Mouse (Mus musculus): ENCODE data around the gene Fbxl2. TPM values are rescaled to one million over a fixed set of nuclear protein-coding genes. Genes with fewer than 3 reads are reported as not detected.

Fbxl2 gene
- polyA plus RNA-seq, 1 experiment from 2014 or later, result 3.6 TPM

DNA sequence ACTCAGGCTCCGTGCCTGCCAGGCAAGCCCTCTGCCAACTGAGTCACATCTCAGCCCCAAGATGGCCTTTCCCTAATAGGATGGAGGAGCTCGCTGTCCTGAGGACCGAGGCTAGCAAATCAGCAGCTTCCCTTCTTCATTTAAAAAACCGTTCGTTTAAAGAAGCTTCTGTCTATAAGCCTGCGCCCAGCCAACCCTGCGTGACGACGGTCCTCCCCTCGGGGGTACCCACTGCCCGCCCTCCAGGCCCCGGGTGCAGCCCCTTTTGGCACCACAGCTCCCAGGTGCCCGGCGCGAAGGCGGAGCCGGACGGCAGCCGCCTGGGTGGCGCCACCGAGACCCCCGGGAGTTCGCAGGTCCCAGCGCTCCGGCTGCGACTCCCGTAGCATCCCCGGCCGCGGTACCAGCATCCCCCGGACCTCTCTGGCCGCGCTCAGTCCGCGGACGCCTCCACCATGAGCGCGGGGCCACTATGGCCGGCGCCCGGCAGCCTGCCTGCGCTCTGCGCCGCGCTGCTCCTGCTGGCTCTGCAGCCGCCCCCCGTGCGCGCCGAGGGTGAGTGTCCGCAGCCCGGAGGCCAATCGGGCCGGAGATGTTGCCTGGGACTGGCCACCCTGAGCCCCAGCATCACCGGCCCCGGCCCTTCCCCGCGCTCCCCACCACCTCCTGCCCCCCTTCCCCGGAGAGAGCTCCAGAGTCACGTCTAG, 11.3 kb upstream of the Fbxl2 start, which contains the start of gene Susd5:
Gene Susd5 (plus strand): TSS at position 51 of the 707 bp plus-strand sequence.
- H3K9ac ChIP-seq (ENCODE audit: low read length), result peak within 1 kb of the TSS; percentile 53
- WGBS, result 2% methylated on average over 60 of the region's 60 CpGs
- peak; percentile 49 for ATAC-seq (ENCODE audit: low read depth)
- H3K27me3 ChIP-seq (ENCODE audit: control insufficient read depth, insufficient read depth, low read depth, low read length), result peaks cover 28% of the 10 kb centered on the region
- peaks cover 5% of the 10 kb centered on the region; the same call in 1 of the 2 replicates for H3K4me1 ChIP-seq (replicated peaks; ENCODE audit: control insufficient read depth, insufficient read depth, low read length)
- H3K27ac ChIP-seq (ENCODE audit: low read length), result no peak within 1 kb of the TSS
- no peaks in the 10 kb centered on the region for H3K36me3 ChIP-seq (ENCODE audit: control insufficient read depth, insufficient read depth, low read length)
- H3K4me2 ChIP-seq (ENCODE audit: low read depth, low read length), result peak within 1 kb of the TSS; percentile 74
- H3K9me3 ChIP-seq (ENCODE audit: control insufficient read depth, low read length), result no peaks in the 10 kb centered on the region
- peak within 1 kb of the TSS; percentile 49 for H3K4me3 ChIP-seq (ENCODE audit: low read length)

DNA sequence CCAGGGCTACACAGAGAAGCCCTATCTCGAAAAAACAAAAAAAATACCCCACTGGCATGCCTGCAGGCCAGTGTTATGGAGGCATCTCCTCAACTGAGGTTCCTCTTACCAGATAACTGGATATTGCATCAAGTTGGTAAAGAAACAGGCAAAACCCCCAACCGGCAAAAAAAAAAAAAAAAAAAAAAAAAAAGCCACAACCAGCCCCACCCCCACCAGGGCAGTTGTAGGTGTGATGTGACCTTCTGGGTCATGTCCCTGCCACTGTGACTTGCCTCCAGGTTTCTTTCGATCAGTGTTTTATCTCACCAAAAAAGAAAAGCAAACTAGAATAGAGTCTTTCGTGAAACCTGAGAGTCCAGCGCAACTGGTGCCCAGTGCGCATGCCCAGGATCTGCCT, 6.9 kb upstream of the Fbxl2 start:
- Histone ChIP-seq H3K4me2 (ENCODE audit: low read depth, low read length) (no peak overlapping the region), H3K27ac (ENCODE audit: low read length) (no peak overlapping the region), H3K36me3 (ENCODE audit: control insufficient read depth, insufficient read depth, low read length) (no peaks in the 10 kb centered on the region), H3K4me3 (ENCODE audit: low read length) (no peak overlapping the region), H3K9me3 (ENCODE audit: control insufficient read depth, low read length) (no peaks in the 10 kb centered on the region), H3K9ac (ENCODE audit: low read length) (no peak overlapping the region), H3K27me3 (ENCODE audit: control insufficient read depth, insufficient read depth, low read depth, low read length) (peaks cover 22% of the 10 kb centered on the region), H3K4me1 (replicated peaks; ENCODE audit: control insufficient read depth, insufficient read depth, low read length) (peaks cover 5% of the 10 kb centered on the region; the same call in 1 of the 2 replicates)
- ATAC-seq (ENCODE audit: low read depth), result no peak
- 68% methylated on average over 6 of the region's 6 CpGs for WGBS

DNA sequence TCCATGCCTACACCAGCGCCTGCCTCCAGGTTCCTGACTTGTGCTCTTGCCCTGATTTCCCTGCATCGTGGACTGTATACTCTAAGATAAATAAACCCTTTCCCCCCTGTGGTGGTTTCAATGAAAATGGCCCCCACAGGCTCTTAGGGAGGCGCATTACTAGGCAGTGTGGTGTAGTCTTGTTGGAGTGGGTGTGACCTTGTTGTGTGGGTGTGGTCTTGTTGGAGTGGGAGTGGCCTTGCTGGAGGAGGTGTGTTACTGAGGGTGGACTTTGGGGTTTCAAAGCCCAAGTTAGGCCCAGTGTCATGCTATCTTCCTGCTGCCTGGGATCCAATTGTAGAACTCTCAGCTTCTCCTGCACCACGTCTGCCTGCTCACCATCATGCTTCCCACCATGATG, 6.0 kb upstream of the Fbxl2 start:
- WGBS, result 69% methylated on average over 4 of the region's 4 CpGs
- no peak overlapping the region for H3K4me3 ChIP-seq (ENCODE audit: low read length)
- H3K36me3 ChIP-seq (ENCODE audit: control insufficient read depth, insufficient read depth, low read length), result no peaks in the 10 kb centered on the region
- no peak overlapping the region for H3K9ac ChIP-seq (ENCODE audit: low read length)
- no peak overlapping the region for H3K27ac ChIP-seq (ENCODE audit: low read length)
- H3K9me3 ChIP-seq (ENCODE audit: control insufficient read depth, low read length), result no peaks in the 10 kb centered on the region
- no peak for ATAC-seq (ENCODE audit: low read depth)
- no peak overlapping the region for H3K4me2 ChIP-seq (ENCODE audit: low read depth, low read length)
- peaks cover 13% of the 10 kb centered on the region for H3K27me3 ChIP-seq (ENCODE audit: control insufficient read depth, insufficient read depth, low read depth, low read length)
- H3K4me1 ChIP-seq (replicated peaks; ENCODE audit: control insufficient read depth, insufficient read depth, low read length), result no peaks in the 10 kb centered on the region

DNA sequence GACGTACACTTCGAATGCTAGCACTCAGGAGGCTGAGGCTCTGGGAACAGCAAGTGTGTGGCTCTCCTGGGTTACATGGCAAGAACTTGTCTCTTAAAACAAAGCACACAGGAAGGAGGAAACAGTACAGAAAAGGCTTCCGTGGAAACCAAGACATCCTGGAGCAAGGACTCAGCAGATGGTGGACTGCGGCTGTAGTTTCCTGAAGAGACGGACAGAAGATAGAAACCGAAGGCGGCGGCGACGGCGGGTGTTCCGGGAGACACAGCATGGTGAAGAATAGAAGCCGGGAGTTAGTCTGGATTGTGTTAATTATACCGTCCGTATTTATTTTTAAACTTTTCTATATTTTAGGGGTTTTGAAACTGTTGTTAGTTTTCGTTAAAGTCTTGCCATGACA, 4.8 kb upstream of the Fbxl2 start:
- Histone ChIP-seq H3K27ac (ENCODE audit: low read length) (no peak overlapping the region), H3K36me3 (ENCODE audit: control insufficient read depth, insufficient read depth, low read length) (no peaks in the 10 kb centered on the region), H3K4me2 (ENCODE audit: low read depth, low read length) (no peak overlapping the region), H3K27me3 (ENCODE audit: control insufficient read depth, insufficient read depth, low read depth, low read length) (peaks cover 4% of the 10 kb centered on the region; the same call in 1 of the 2 replicates), H3K9ac (ENCODE audit: low read length) (no peak overlapping the region), H3K9me3 (ENCODE audit: control insufficient read depth, low read length) (no peaks in the 10 kb centered on the region), H3K4me3 (ENCODE audit: low read length) (no peak overlapping the region), H3K4me1 (replicated peaks; ENCODE audit: control insufficient read depth, insufficient read depth, low read length) (no peaks in the 10 kb centered on the region)
- WGBS, result 84% methylated on average over 16 of the region's 16 CpGs
- ATAC-seq (ENCODE audit: low read depth), result no peak

DNA sequence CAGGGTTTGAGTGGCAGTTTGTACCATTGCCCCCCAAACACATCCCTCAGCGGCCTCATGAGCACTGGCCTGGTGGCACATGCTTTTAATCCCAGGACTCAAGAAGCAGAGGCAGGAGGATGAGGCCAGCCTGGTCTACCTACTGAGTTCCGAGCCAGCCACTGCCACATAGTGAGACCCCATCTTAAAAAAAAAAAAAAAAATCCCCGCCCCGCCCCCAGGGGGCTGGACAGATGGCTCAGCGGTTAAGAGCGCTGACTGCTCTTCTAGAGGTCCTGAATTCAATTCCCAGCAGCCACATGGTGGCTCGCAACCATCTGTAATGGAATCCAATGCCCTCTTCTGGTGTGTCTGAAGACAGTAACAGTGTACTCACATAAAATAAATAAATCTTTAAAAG, 4.1 kb upstream of the Fbxl2 start:
- Histone ChIP-seq H3K4me1 (replicated peaks; ENCODE audit: control insufficient read depth, insufficient read depth, low read length) (no peaks in the 10 kb centered on the region), H3K9ac (ENCODE audit: low read length) (no peak overlapping the region), H3K9me3 (ENCODE audit: control insufficient read depth, low read length) (no peaks in the 10 kb centered on the region), H3K36me3 (ENCODE audit: control insufficient read depth, insufficient read depth, low read length) (no peaks in the 10 kb centered on the region), H3K4me3 (ENCODE audit: low read length) (no peak overlapping the region), H3K27ac (ENCODE audit: low read length) (no peak overlapping the region), H3K27me3 (ENCODE audit: control insufficient read depth, insufficient read depth, low read depth, low read length) (no peaks in the 10 kb centered on the region), H3K4me2 (ENCODE audit: low read depth, low read length) (no peak overlapping the region)
- 83% methylated on average over 7 of the region's 7 CpGs for WGBS
- ATAC-seq (ENCODE audit: low read depth), result no peak

DNA sequence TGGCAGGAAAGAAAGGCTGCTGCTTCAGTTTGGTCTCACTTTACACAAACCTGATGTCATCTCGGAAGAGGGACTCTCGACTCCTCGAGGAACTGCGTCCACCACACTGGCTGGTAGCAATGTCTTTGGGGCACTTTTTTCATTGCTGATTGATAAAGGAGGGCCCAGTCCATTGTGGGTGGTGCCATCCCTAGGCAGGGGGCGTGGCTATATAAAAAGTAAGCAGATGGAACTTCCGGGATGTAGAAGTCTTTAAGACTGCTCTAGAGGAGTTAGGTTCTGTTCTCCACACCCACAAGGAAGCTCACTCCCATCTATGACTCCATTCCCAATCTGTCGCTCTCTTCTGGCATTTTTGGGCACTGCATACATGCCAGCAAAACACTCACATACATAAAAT, 685 bp upstream of the Fbxl2 start:
- Histone ChIP-seq H3K36me3 (ENCODE audit: control insufficient read depth, insufficient read depth, low read length) (no peaks in the 10 kb centered on the region), H3K27me3 (ENCODE audit: control insufficient read depth, insufficient read depth, low read depth, low read length) (no peaks in the 10 kb centered on the region), H3K9ac (ENCODE audit: low read length) (no peak overlapping the region), H3K4me2 (ENCODE audit: low read depth, low read length) (no peak overlapping the region), H3K4me3 (ENCODE audit: low read length) (no peak overlapping the region), H3K27ac (ENCODE audit: low read length) (no peak overlapping the region), H3K9me3 (ENCODE audit: control insufficient read depth, low read length) (no peaks in the 10 kb centered on the region), H3K4me1 (replicated peaks; ENCODE audit: control insufficient read depth, insufficient read depth, low read length) (0 out of 2 replicates have a peak, but pooled peaks cover 2% of the 10 kb centered on the region)
- ATAC-seq (ENCODE audit: low read depth), result no peak
- 83% methylated on average over 7 of the region's 7 CpGs for WGBS

DNA sequence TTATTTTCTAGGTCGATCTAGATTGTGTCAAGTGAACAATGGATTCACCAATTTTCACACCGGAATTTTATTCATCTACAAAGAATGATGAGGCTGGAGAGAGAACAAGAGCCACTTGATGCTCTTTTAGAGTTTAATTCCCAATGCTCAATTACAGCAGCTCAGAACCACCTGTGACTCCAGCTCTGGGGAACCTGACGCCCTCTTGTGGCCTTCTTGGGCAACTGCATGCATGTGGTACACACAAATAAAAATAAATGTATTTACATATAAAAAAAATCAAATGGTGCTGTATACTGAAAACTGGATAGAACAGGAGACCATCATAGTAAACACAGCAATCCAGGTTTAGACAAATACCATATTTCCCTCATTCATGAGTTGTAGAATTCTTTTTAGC, 1.5 kb downstream of the Fbxl2 start:
- WGBS, result 56% methylated on average over 3 of the region's 3 CpGs
- no peak overlapping the region for H3K4me2 ChIP-seq (ENCODE audit: low read depth, low read length)
- H3K4me3 ChIP-seq (ENCODE audit: low read length), result no peak overlapping the region

DNA sequence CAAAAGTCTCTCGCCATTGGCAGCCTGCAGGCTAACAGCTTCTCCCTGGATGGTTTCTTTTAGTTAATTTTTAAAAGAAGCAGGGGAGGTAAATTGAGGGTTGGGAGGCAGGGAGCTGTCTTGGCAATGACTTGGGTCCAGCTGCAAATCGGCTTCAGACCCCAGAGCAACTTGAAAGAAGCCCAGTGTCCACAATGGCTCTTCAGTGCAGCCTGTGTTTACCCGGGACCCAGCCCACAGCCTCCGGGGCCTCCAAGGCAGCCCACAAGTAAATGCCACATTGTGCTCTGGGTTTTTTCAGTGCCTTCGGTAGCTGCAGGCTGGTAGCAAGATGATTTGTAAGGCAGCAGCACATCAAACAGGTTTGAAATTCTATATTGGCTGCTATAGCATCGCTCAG, 3.5 kb downstream of the Fbxl2 start:
- H3K9ac ChIP-seq (ENCODE audit: low read length), result peak overlapping the region; percentile 10; the same call in 1 of the 2 replicates
- H3K4me3 ChIP-seq (ENCODE audit: low read length), result no peak overlapping the region
- WGBS, result 34% methylated on average over 6 of the region's 6 CpGs
- H3K27me3 ChIP-seq (ENCODE audit: control insufficient read depth, insufficient read depth, low read depth, low read length), result no peaks in the 10 kb centered on the region
- ATAC-seq (ENCODE audit: low read depth), result peak; percentile 56
- 0 out of 2 replicates have a peak, but pooled peaks cover 2% of the 10 kb centered on the region for H3K4me1 ChIP-seq (replicated peaks; ENCODE audit: control insufficient read depth, insufficient read depth, low read length)
- no peaks in the 10 kb centered on the region for H3K36me3 ChIP-seq (ENCODE audit: control insufficient read depth, insufficient read depth, low read length)
- peak overlapping the region; percentile 41 for H3K27ac ChIP-seq (ENCODE audit: low read length)
- no peaks in the 10 kb centered on the region for H3K9me3 ChIP-seq (ENCODE audit: control insufficient read depth, low read length)
- H3K4me2 ChIP-seq (ENCODE audit: low read depth, low read length), result peak overlapping the region; percentile 7; the same call in 1 of the 2 replicates

More for the DNA sequence above, 1.5 kb downstream of the Fbxl2 start:
- H3K27ac ChIP-seq (ENCODE audit: low read length), result no peak overlapping the region
- ATAC-seq (ENCODE audit: low read depth), result no peak
- H3K9me3 ChIP-seq (ENCODE audit: control insufficient read depth, low read length), result no peaks in the 10 kb centered on the region
- no peaks in the 10 kb centered on the region for H3K36me3 ChIP-seq (ENCODE audit: control insufficient read depth, insufficient read depth, low read length)
- no peaks in the 10 kb centered on the region for H3K27me3 ChIP-seq (ENCODE audit: control insufficient read depth, insufficient read depth, low read depth, low read length)
- H3K4me1 ChIP-seq (replicated peaks; ENCODE audit: control insufficient read depth, insufficient read depth, low read length), result 0 out of 2 replicates have a peak, but pooled peaks cover 2% of the 10 kb centered on the region
- H3K9ac ChIP-seq (ENCODE audit: low read length), result no peak overlapping the region

DNA sequence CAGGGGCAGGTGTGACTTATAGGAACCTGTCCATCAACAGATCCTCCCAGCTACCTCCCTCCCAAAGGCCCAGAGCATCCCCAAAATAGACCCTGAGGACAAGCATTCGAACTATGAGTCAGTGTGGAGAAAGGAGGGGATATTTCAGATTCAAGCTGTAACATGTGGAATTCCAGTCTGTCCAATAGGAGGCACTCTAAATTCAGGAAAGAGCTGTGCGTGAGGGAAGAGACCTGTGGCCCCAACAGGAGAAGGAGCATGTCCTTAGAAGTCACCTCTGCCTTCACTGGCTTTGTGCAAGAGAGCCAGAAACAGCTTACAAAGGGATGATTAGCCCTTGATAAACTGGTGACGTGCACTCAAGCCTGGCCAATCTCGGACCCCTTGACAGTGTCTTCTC, 5.0 kb downstream of the Fbxl2 start:
- no peak overlapping the region for H3K9ac ChIP-seq (ENCODE audit: low read length)
- H3K4me3 ChIP-seq (ENCODE audit: low read length), result no peak overlapping the region
- 0 out of 2 replicates have a peak, but pooled peaks cover 2% of the 10 kb centered on the region for H3K4me1 ChIP-seq (replicated peaks; ENCODE audit: control insufficient read depth, insufficient read depth, low read length)
- 67% methylated on average over 4 of the region's 4 CpGs for WGBS
- H3K4me2 ChIP-seq (ENCODE audit: low read depth, low read length), result no peak overlapping the region
- H3K27ac ChIP-seq (ENCODE audit: low read length), result no peak overlapping the region
- no peaks in the 10 kb centered on the region for H3K27me3 ChIP-seq (ENCODE audit: control insufficient read depth, insufficient read depth, low read depth, low read length)
- no peak for ATAC-seq (ENCODE audit: low read depth)
- H3K9me3 ChIP-seq (ENCODE audit: control insufficient read depth, low read length), result no peaks in the 10 kb centered on the region
- no peaks in the 10 kb centered on the region for H3K36me3 ChIP-seq (ENCODE audit: control insufficient read depth, insufficient read depth, low read length)
